ENCODE assay signal across 16 mouse cellular contexts in genomic region chr17:12868043-12868442, GRCm38 (mm10). TPM values are rescaled to one million over a fixed set of nuclear protein-coding genes. Genes with fewer than 3 reads are reported as not detected.
DNase-seq lines count a peak whose midpoint lies in the region; ATAC-seq and TF ChIP-seq lines count a peak whose summit lies in the region.
"Had no signal": no experiment of that assay in that cellular context is flagged by ENCODE, and none has a peak within 500 bp of the region (broad histone marks: within the 10 kb centered on the region; RNA-seq: fewer than 3 reads in every experiment).

TSS of gene Mas1 (minus strand) at chr17:12868143.

- TF ChIP-seq CTCF in left cerebral cortex, adult 2 months (IDR thresholded peaks at IDR 0.05), result no peak

- ATAC-seq in heart, embryonic 12.5 days (ENCODE audit: insufficient number of reproducible peaks, low FRiP score), result no peak
- ATAC-seq: liver, postnatal 0 days had no signal

- no peak for TF ChIP-seq POLR2A in myocyte (IDR thresholded peaks at IDR 0.05; ENCODE audit: insufficient read length, low read depth)

- DNase-seq in heart, adult 18-20 months, result no peak
- DNase-seq in left cerebral cortex, adult 2 months (ENCODE audit: extremely low spot score in 1 of 2, low spot score in 2 of 2), result no peak
- no peak for DNase-seq in left cerebral cortex, adult 11 months (ENCODE audit: low spot score)
- no peak for DNase-seq in layer of hippocampus, postnatal 36 days
- DNase-seq in B cell, adult 2 months, result no peak
- DNase-seq in thymus, postnatal 4 days, result no peak
- DNase-seq: cerebellum, adult 11-12 months; kidney, adult 11 months; liver, postnatal 0 days; thymus, postnatal 14 days had no signal

- no peaks in the 10 kb centered on the region for H3K9me3 ChIP-seq in heart, embryonic 12.5 days (replicated peaks)
- H3K9me3 ChIP-seq: hindbrain, embryonic 12.5 days had no signal

- H3K9ac ChIP-seq in heart, embryonic 12.5 days, result no peak within 1 kb of the TSS
- H3K9ac ChIP-seq: hindbrain, embryonic 12.5 days; liver, postnatal 0 days had no signal

- 35% methylated on average over 2 of the region's 2 CpGs for WGBS in heart, embryonic 12.5 days

- peak within 1 kb of the TSS; percentile 23; the same call in 1 of the 2 replicates for H3K4me2 ChIP-seq in heart, embryonic 12.5 days
- H3K4me2 ChIP-seq in myocyte (ENCODE audit: low read depth), result peak within 1 kb of the TSS; percentile 18
- H3K4me2 ChIP-seq: hindbrain, embryonic 12.5 days had no signal

- H3K79me2 ChIP-seq in myocyte (ENCODE audit: control insufficient read depth, insufficient read depth), result no peaks in the 10 kb centered on the region

- no peaks in the 10 kb centered on the region for H3K36me3 ChIP-seq in heart, embryonic 12.5 days
- no peaks in the 10 kb centered on the region for H3K36me3 ChIP-seq in myocyte (ENCODE audit: control insufficient read depth, insufficient read depth)
- H3K36me3 ChIP-seq: hindbrain, embryonic 12.5 days had no signal

- H3K27me3 ChIP-seq in heart, embryonic 12.5 days (replicated peaks), result peaks cover 21% of the 10 kb centered on the region
- peaks cover 37% of the 10 kb centered on the region for H3K27me3 ChIP-seq in myocyte (ENCODE audit: control insufficient read depth, insufficient read depth, insufficient read length)

- intact Hi-C loops in left cerebral cortex, adult 2 months (cut with DNase I), result loop anchor here (5.0 kb wide), 1 partner anchor 71 kb away; no protein-coding TSS in a partner anchor

- H3K4me1 ChIP-seq in heart, embryonic 12.5 days (replicated peaks), result peaks cover 22% of the 10 kb centered on the region

- no peak within 1 kb of the TSS for H3K4me3 ChIP-seq in heart, embryonic 12.5 days
- no peak within 1 kb of the TSS for H3K4me3 ChIP-seq in left cerebral cortex, adult 2 months
- no peak within 1 kb of the TSS for H3K4me3 ChIP-seq in myocyte
- H3K4me3 ChIP-seq: hindbrain, embryonic 12.5 days had no signal

- no peak within 1 kb of the TSS for H3ac ChIP-seq in myocyte (ENCODE audit: control insufficient read depth, insufficient read length)

- peak within 1 kb of the TSS; percentile 31; the same call in 1 of the 2 replicates for H3K27ac ChIP-seq in heart, embryonic 12.5 days (ENCODE audit: poor library complexity, severe bottlenecking)
- peak within 1 kb of the TSS; percentile 66; the same call in 1 of the 2 replicates for H3K27ac ChIP-seq in left cerebral cortex, adult 2 months
- H3K27ac ChIP-seq: hindbrain, embryonic 12.5 days; macrophage had no signal

TF ChIP-seq in myocyte, 11 proteins besides CTCF, POLR2A, EP300 and RAD21:
- TF ChIP-seq MYOD1 (IDR thresholded peaks at IDR 0.05; ENCODE audit: control insufficient read depth in 1 of 3, insufficient read length in 2 of 3, low read depth in 2 of 3) (no peak), MYOG (IDR thresholded peaks at IDR 0.05; ENCODE audit: control insufficient read depth in 1 of 3, insufficient read depth in 1 of 3, insufficient read length in 2 of 3, low read depth in 2 of 3) (no peak), MAX (IDR thresholded peaks at IDR 0.05; ENCODE audit: low read depth) (no peak), POLR2AphosphoS2 (IDR thresholded peaks at IDR 0.05; ENCODE audit: insufficient read length, low read depth) (no peak), REST (IDR thresholded peaks at IDR 0.05; ENCODE audit: insufficient read depth, insufficient read length) (no peak), CEBPB (IDR thresholded peaks at IDR 0.05; ENCODE audit: insufficient read depth, poor library complexity, severe bottlenecking) (no peak), USF1 (IDR thresholded peaks at IDR 0.05; ENCODE audit: low read depth) (no peak), E2F4 (IDR thresholded peaks at IDR 0.05; ENCODE audit: insufficient read depth) (no peak), TCF3 (IDR thresholded peaks at IDR 0.05; ENCODE audit: insufficient read length, low read depth) (no peak), SRF (IDR thresholded peaks at IDR 0.05; ENCODE audit: control insufficient read depth, insufficient read length, low read depth) (no peak), TCF12 (IDR thresholded peaks at IDR 0.05; ENCODE audit: insufficient read depth, poor library complexity, severe bottlenecking) (no peak)

RNA-seq across cellular contexts. Expression of gene Mas1, which starts in this region (rescaled TPM):
- polyA plus RNA-seq in heart, embryonic 12.5 days (2016; fragmentation: Nextera tagmentation; extraction: Ambion mirVana), result 0.39 and 1.1 TPM in 2 replicates
- total RNA-seq in heart, adult 18-20 months (2021), result under 1 TPM; 0.46 to 0.60 TPM
- total RNA-seq in left cerebral cortex, adult 2 months (2021), result 10 to 100 TPM; 36.8 to 42.2 TPM
- 10 to 100 TPM; 52.1 to 63.5 TPM for total RNA-seq in layer of hippocampus, postnatal 36 days (2021)
- polyA plus RNA-seq in myocyte (2012; fragmentation: generic; extraction: Trizol), result 0.10 TPM
- total RNA-seq: MEL; neutrophil, adult 5-6 weeks had no signal
- polyA plus RNA-seq: macrophage had no signal

Comparison
In these comparisons a context has a peak if more than half of its experiments do, and no peak if none do; other contexts are left out.
1. RNA of gene Mas1 (total RNA-seq): 52.1 to 63.5 TPM in layer of hippocampus, postnatal 36 days and 36.8 to 42.2 TPM in left cerebral cortex, adult 2 months; 0.46 to 0.60 TPM in heart, adult 18-20 months; every median in the first group is over 10 times any median in the second.